Mouse (Mus musculus) heart, adult 2 months (tissue): ENCODE measurements around the gene Selenot.
A peak's percentile ranks its signal among the peaks of the same experiment; 100 is the strongest.

ENCODE experiments used
- CTCF ChIP-seq: fragments of 200-600 bp; IDR thresholded peaks from 2 replicates; pipeline ENCODE4 v1.8.1; 2022; ENCODE audit warnings: antibody characterized with exemption, mild to moderate bottlenecking, moderate library complexity
- POLR2A ChIP-seq: fragments of 200-500 bp; IDR thresholded peaks from 2 replicates; pipeline ENCODE4 v1.6.1; 2011; ENCODE audit warnings: mild to moderate bottlenecking, low read depth, low read length, control low read depth; ENCODE audit not compliant: insufficient read depth

- TF ChIP-seq POLR2A: peak; percentile 98
- peak; percentile 32 for TF ChIP-seq CTCF
These were observed at the start of gene Selenot for GRCm38 (mm10) chr3:58576137-58577066.
